ENCODE assay signal across 8 mouse cellular contexts in genomic region chr2:84386563-84387393, GRCm38 (mm10). TPM values are rescaled to one million over a fixed set of nuclear protein-coding genes. Genes with fewer than 3 reads are reported as not detected.
DNase-seq lines count a peak whose midpoint lies in the region; ATAC-seq and TF ChIP-seq lines count a peak whose summit lies in the region.

No protein-coding gene starts in this region.

- TF ChIP-seq EP300 in liver, embryonic 14.5 days (IDR thresholded peaks at IDR 0.05; ENCODE audit: low read depth) = no peak

- no peak for TF ChIP-seq POLR2A in brain, embryonic 14.5 days (IDR thresholded peaks at IDR 0.05; ENCODE audit: borderline replicate concordance, extremely low read depth, insufficient read depth, insufficient read length, poor library complexity, severe bottlenecking)

- no peaks in the 10 kb centered on the region for H3K36me3 ChIP-seq in hindbrain, embryonic 12.5 days
- no peaks in the 10 kb centered on the region for H3K36me3 ChIP-seq in liver, embryonic 14.5 days (replicated peaks; ENCODE audit: control insufficient read depth, insufficient read depth, low read depth)

- no peak overlapping the region for H3K4me3 ChIP-seq in hindbrain, embryonic 12.5 days
- H3K4me3 ChIP-seq in liver, embryonic 14.5 days (ENCODE audit: insufficient read depth in 1 of 2, low read depth in 2 of 2, low read length in 2 of 2) = peak overlapping the region; percentile 21 to 39; a peak in 3 of 4 replicates

- no peaks in the 10 kb centered on the region for H3K9me3 ChIP-seq in hindbrain, embryonic 12.5 days (replicated peaks)
- no peaks in the 10 kb centered on the region for H3K9me3 ChIP-seq in liver, embryonic 14.5 days (ENCODE audit: control insufficient read depth, low read length)

- no peak overlapping the region for H3K9ac ChIP-seq in hindbrain, embryonic 12.5 days
- H3K9ac ChIP-seq in liver, embryonic 14.5 days (replicated peaks) = no peak overlapping the region

- no peaks in the 10 kb centered on the region for H3K27me3 ChIP-seq in hindbrain, embryonic 12.5 days
- H3K27me3 ChIP-seq in liver, embryonic 14.5 days (ENCODE audit: control insufficient read depth, insufficient read depth, low read length) = no peaks in the 10 kb centered on the region

- no peak overlapping the region for H3K27ac ChIP-seq in hindbrain, embryonic 12.5 days
- H3K27ac ChIP-seq in liver, embryonic 14.5 days = no peak overlapping the region

- peak overlapping the region; percentile 15 for H3K4me2 ChIP-seq in hindbrain, embryonic 12.5 days (replicated peaks)
- peak overlapping the region; percentile 64 for H3K4me2 ChIP-seq in liver, embryonic 14.5 days (ENCODE audit: low read depth)

- ATAC-seq in hindbrain, embryonic 12.5 days (ENCODE audit: low FRiP score) = no peak
- no peak for ATAC-seq in liver, embryonic 14.5 days (ENCODE audit: insufficient read depth)
- ATAC-seq in megakaryocyte-erythroid progenitor cell, adult 5-6 weeks (replicated peaks; ENCODE audit: low FRiP score, low TSS enrichment, poor library complexity, severe bottlenecking) = no peak

- peak; percentile 23 to 66 for DNase-seq in adrenal gland, adult (ENCODE audit: inconsistent age in 2 of 2, low spot score in 1 of 2)
- DNase-seq in adrenal gland, adult 18-20 months (ENCODE audit: low spot score in 2 of 2) = no peak
- peak; percentile 28 for DNase-seq in brain, embryonic 14.5 days (ENCODE audit: low read depth)
- no peak for DNase-seq in liver, embryonic 14.5 days (ENCODE audit: low read depth in 3 of 3, low spot score in 3 of 3)
- no peak for DNase-seq in ovary, postnatal 14 days (ENCODE audit: low spot score)
- no peak for DNase-seq in thymus, postnatal 25 days

- WGBS in hindbrain, embryonic 12.5 days = 49% methylated on average over 18 of the region's 18 CpGs
- WGBS in liver, embryonic 14.5 days (ENCODE audit: insufficient replicate concordance) = 57% methylated on average over 18 of the region's 18 CpGs

- TF ChIP-seq CTCF in brain, embryonic 14.5 days (IDR thresholded peaks at IDR 0.05; ENCODE audit: borderline replicate concordance, extremely low read depth, insufficient read depth, insufficient read length) = no peak
- TF ChIP-seq CTCF in liver, embryonic 14.5 days (IDR thresholded peaks at IDR 0.05; ENCODE audit: low read depth) = no peak

- no peaks in the 10 kb centered on the region for H3K4me1 ChIP-seq in hindbrain, embryonic 12.5 days
- peaks cover 0 to 10% of the 10 kb centered on the region in 2 experiments; a peak in 3 of 4 replicates for H3K4me1 ChIP-seq in liver, embryonic 14.5 days (replicated peaks; ENCODE audit: control insufficient read depth in 2 of 2, insufficient read depth in 2 of 2, low read length in 1 of 2)

RNA-seq across cellular contexts. Expression of gene Calcrl, which starts 38.4 kb away (rescaled TPM):
- total RNA-seq in adrenal gland, adult 18-20 months (2021) = 10 to 100 TPM; 23.5 to 27.5 TPM
- polyA plus RNA-seq in brain, embryonic 14.5 days (2012; rRNA removed) = 1.9 and 5.0 TPM in 2 replicates
- 15.4 and 18.4 TPM in 2 replicates for polyA plus RNA-seq in hindbrain, embryonic 12.5 days (2016; fragmentation: Nextera tagmentation; extraction: Ambion mirVana)
- 2.0 and 2.8 TPM in 2 replicates for polyA plus RNA-seq in liver, embryonic 14.5 days (2012; rRNA removed)
- polyA plus RNA-seq in liver, embryonic 14.5 days (2014; fragmentation: Nextera tagmentation; extraction: Ambion mirVana) = 10.1 and 11.3 TPM in 2 replicates
- total RNA-seq in megakaryocyte-erythroid progenitor cell, adult 5-6 weeks (2014; fragmentation: Nextera tagmentation) = 4.3 and 5.1 TPM in 2 replicates
- total RNA-seq in megakaryocyte-erythroid progenitor cell, adult 5-6 weeks (2017) = 23.2 and 37.4 TPM in 2 replicates

Comparison
In these comparisons a context has a peak if more than half of its experiments do, and no peak if none do; other contexts are left out.
1. DNase-seq: peak in adrenal gland, adult (2 of 2) and brain, embryonic 14.5 days (single experiment); none in adrenal gland, adult 18-20 months (0 of 2), liver, embryonic 14.5 days (0 of 3), ovary, postnatal 14 days (single experiment) and thymus, postnatal 25 days (single experiment).